Mouse (Mus musculus) liver (tissue): Measurements from ENCODE around the gene D6Wsu163e.

Source experiments
- DNase-seq: peaks from one replicate; pipeline ENCODE4 v3.0.0-alpha.2; 2020; ENCODE audit warnings: mixed read lengths

The D6Wsu163e gene

GRCm38 (mm10) chr6:127010021-127010420, 70.3 kb downstream of the D6Wsu163e start:
- no peak for DNase-seq

GRCm38 (mm10) chr6:127011947-127012535, 72.3 kb downstream of the D6Wsu163e start:
- DNase-seq: no peak

- DNase-seq: no peak
Measured at GRCm38 (mm10) chr6:127014906-127015770, 75.4 kb downstream of the D6Wsu163e start, which contains the start of gene Fgf6. Gene Fgf6 (plus strand): TSS chr6:127015586.

GRCm38 (mm10) chr6:127019254-127019653, 79.5 kb downstream of the D6Wsu163e start:
- DNase-seq: no peak

GRCm38 (mm10) chr6:127020431-127020830, 80.7 kb downstream of the D6Wsu163e start:
- no peak for DNase-seq

GRCm38 (mm10) chr6:127024836-127025235, 85.1 kb downstream of the D6Wsu163e start:
- DNase-seq: no peak
